Mouse (Mus musculus): ENCODE data around the gene Prkar2b.

The Prkar2b gene

DNA sequence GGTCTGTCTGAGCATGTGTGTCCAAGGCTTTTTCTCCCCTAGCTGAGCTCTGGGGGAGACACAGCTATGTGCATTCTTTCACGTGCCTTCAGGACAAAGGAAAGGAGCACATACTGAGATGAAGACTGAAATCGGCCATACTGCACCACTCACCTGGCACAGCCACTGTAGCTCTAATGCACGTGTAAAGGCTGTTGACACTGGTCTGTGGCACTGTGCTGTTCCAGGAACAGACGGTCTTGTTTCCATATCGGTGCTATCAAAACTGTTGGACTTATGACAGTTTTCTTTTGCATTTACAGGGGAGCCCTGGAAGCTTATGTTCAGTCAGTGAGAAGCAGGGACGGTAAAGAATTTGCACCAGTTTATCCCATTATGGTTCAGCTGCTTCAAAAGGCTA is 135.8 kb downstream of the Prkar2b start:
- H3K4me1 ChIP-seq (replicated peaks; ENCODE audit: low read depth, low read length) = peaks cover 25% of the 10 kb centered on the region
- no peaks in the 10 kb centered on the region for H3K9me3 ChIP-seq (ENCODE audit: low read length)
- H3K4me3 ChIP-seq (replicated peaks; ENCODE audit: low read length) = no peak overlapping the region
- no peaks in the 10 kb centered on the region for H3K27me3 ChIP-seq (ENCODE audit: insufficient read depth, low read length)
- peaks cover 80% of the 10 kb centered on the region for H3K36me3 ChIP-seq (ENCODE audit: insufficient read depth, low read length)
- no peak for TF ChIP-seq POU5F1 (IDR thresholded peaks at IDR 0.05; ENCODE audit: borderline replicate concordance, low read length)
- no peak for TF ChIP-seq NANOG (IDR thresholded peaks at IDR 0.05; ENCODE audit: borderline replicate concordance, low read length)
- TF ChIP-seq CTCF (conservative IDR thresholded peaks at IDR 0.05; ENCODE audit: low read length) = no peak

GRCm38 (mm10) chr12:31924135-31924534 is 137.0 kb downstream of the Prkar2b start:
- TF ChIP-seq CTCF (conservative IDR thresholded peaks at IDR 0.05; ENCODE audit: low read length) = no peak
- TF ChIP-seq POU5F1 (IDR thresholded peaks at IDR 0.05; ENCODE audit: borderline replicate concordance, low read length) = no peak
- no peak for TF ChIP-seq NANOG (IDR thresholded peaks at IDR 0.05; ENCODE audit: borderline replicate concordance, low read length)

GRCm38 (mm10) chr12:31920464-31921405 is 140.4 kb downstream of the Prkar2b start:
- H3K36me3 ChIP-seq (ENCODE audit: insufficient read depth, low read length) = peaks cover 48% of the 10 kb centered on the region
- no peaks in the 10 kb centered on the region for H3K27me3 ChIP-seq (ENCODE audit: insufficient read depth, low read length)
- H3K4me3 ChIP-seq (replicated peaks; ENCODE audit: low read length) = no peak overlapping the region
- TF ChIP-seq CTCF (conservative IDR thresholded peaks at IDR 0.05; ENCODE audit: low read length) (no peak), POU5F1 (IDR thresholded peaks at IDR 0.05; ENCODE audit: borderline replicate concordance, low read length) (no peak), NANOG (IDR thresholded peaks at IDR 0.05; ENCODE audit: borderline replicate concordance, low read length) (no peak)
- peaks cover 29% of the 10 kb centered on the region for H3K4me1 ChIP-seq (replicated peaks; ENCODE audit: low read depth, low read length)
- H3K9me3 ChIP-seq (ENCODE audit: low read length) = no peaks in the 10 kb centered on the region

More at GRCm38 (mm10) chr12:31924135-31924534, 137.0 kb downstream of the Prkar2b start:
- Histone ChIP-seq H3K4me1 (replicated peaks; ENCODE audit: low read depth, low read length) (peaks cover 25% of the 10 kb centered on the region), H3K4me3 (replicated peaks; ENCODE audit: low read length) (no peak overlapping the region), H3K36me3 (ENCODE audit: insufficient read depth, low read length) (peaks cover 77% of the 10 kb centered on the region), H3K9me3 (ENCODE audit: low read length) (no peaks in the 10 kb centered on the region), H3K27me3 (ENCODE audit: insufficient read depth, low read length) (no peaks in the 10 kb centered on the region)

- Histone ChIP-seq H3K36me3 (ENCODE audit: insufficient read depth, low read length) (peaks cover 26% of the 10 kb centered on the region), H3K4me3 (replicated peaks; ENCODE audit: low read length) (no peak overlapping the region), H3K9me3 (ENCODE audit: low read length) (no peaks in the 10 kb centered on the region), H3K4me1 (replicated peaks; ENCODE audit: low read depth, low read length) (peaks cover 12% of the 10 kb centered on the region; the same call in 1 of the 2 replicates), H3K27me3 (ENCODE audit: insufficient read depth, low read length) (no peaks in the 10 kb centered on the region)
- no peak for TF ChIP-seq NANOG (IDR thresholded peaks at IDR 0.05; ENCODE audit: borderline replicate concordance, low read length)
- no peak for TF ChIP-seq CTCF (conservative IDR thresholded peaks at IDR 0.05; ENCODE audit: low read length)
- TF ChIP-seq POU5F1 (IDR thresholded peaks at IDR 0.05; ENCODE audit: borderline replicate concordance, low read length) = no peak
These were observed 143.9 kb downstream of the Prkar2b start for GRCm38 (mm10) chr12:31917245-31917644.

DNA sequence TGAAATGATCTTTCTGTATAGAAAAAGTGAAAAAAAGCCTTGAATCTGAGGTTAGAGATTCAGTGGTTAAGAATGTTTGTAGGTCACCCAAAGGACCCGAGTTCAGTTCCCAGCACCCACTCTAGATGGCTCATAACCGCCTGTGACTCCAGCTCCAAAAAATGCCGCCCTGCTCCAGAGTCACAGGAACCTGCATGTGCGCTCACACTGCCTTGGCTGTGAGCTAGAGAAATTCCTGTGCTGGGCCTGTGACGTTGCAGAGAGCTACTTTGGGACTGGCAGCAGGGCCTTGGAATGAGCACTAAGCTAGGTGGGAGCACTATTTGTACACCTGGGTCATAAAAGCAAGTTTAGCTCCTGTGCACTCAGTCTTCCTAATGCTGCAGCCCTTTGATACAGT is 144.4 kb downstream of the Prkar2b start:
- Histone ChIP-seq H3K4me1 (replicated peaks; ENCODE audit: low read depth, low read length) (peaks cover 12% of the 10 kb centered on the region; the same call in 1 of the 2 replicates), H3K9me3 (ENCODE audit: low read length) (no peaks in the 10 kb centered on the region)
- TF ChIP-seq CTCF (conservative IDR thresholded peaks at IDR 0.05; ENCODE audit: low read length) (no peak), NANOG (IDR thresholded peaks at IDR 0.05; ENCODE audit: borderline replicate concordance, low read length) (no peak), POU5F1 (IDR thresholded peaks at IDR 0.05; ENCODE audit: borderline replicate concordance, low read length) (no peak)

GRCm38 (mm10) chr12:31913614-31914013 is 147.5 kb downstream of the Prkar2b start:
- TF ChIP-seq NANOG (IDR thresholded peaks at IDR 0.05; ENCODE audit: borderline replicate concordance, low read length) (no peak), CTCF (conservative IDR thresholded peaks at IDR 0.05; ENCODE audit: low read length) (no peak), POU5F1 (IDR thresholded peaks at IDR 0.05; ENCODE audit: borderline replicate concordance, low read length) (no peak)
- Histone ChIP-seq H3K27me3 (ENCODE audit: insufficient read depth, low read length) (no peaks in the 10 kb centered on the region), H3K4me3 (replicated peaks; ENCODE audit: low read length) (no peak overlapping the region), H3K36me3 (ENCODE audit: insufficient read depth, low read length) (0 out of 2 replicates have a peak, but pooled peaks cover under 1% of the 10 kb centered on the region), H3K9me3 (ENCODE audit: low read length) (no peaks in the 10 kb centered on the region), H3K4me1 (replicated peaks; ENCODE audit: low read depth, low read length) (peaks cover 12% of the 10 kb centered on the region; the same call in 1 of the 2 replicates)

More for the DNA sequence above, 144.4 kb downstream of the Prkar2b start:
- Histone ChIP-seq H3K4me3 (replicated peaks; ENCODE audit: low read length) (no peak overlapping the region), H3K27me3 (ENCODE audit: insufficient read depth, low read length) (no peaks in the 10 kb centered on the region), H3K36me3 (ENCODE audit: insufficient read depth, low read length) (peaks cover 22% of the 10 kb centered on the region)

DNA sequence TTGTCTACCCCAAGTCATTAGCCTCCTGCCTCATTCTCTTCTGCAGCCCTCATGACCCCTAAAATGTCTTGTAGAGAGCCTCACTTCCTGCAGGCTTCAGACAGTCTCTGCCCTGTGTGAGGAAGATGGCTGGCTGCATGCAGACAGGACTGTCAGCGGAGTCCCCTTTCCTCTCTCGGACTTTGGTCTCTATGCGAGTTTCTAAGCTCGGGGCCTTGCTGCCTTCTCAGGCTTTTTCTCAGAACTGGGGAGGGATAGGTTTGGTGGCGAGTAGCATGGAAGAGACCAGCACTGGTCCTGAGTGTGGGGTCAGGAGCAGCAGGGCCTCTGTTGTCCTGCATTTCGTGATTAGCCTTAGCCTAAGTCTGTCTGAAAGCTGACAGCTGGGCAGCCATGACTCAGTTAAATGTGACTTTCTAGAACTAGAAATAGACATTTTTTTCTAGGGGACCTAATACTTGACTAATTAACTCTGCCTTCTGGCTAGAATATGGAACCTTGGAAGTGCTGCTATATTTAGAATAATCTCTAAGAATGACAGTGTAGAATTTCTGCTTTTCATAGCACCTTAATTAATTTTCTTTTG is 148.0 kb downstream of the Prkar2b start:
- no peak for TF ChIP-seq POU5F1 (IDR thresholded peaks at IDR 0.05; ENCODE audit: borderline replicate concordance, low read length)
- TF ChIP-seq NANOG (IDR thresholded peaks at IDR 0.05; ENCODE audit: borderline replicate concordance, low read length) = no peak
- no peak for TF ChIP-seq CTCF (conservative IDR thresholded peaks at IDR 0.05; ENCODE audit: low read length)

More for the DNA sequence above, 148.0 kb downstream of the Prkar2b start:
- H3K36me3 ChIP-seq (ENCODE audit: insufficient read depth, low read length) = no peaks in the 10 kb centered on the region
- peaks cover 12% of the 10 kb centered on the region; the same call in 1 of the 2 replicates for H3K4me1 ChIP-seq (replicated peaks; ENCODE audit: low read depth, low read length)
- no peaks in the 10 kb centered on the region for H3K9me3 ChIP-seq (ENCODE audit: low read length)
- H3K27me3 ChIP-seq (ENCODE audit: insufficient read depth, low read length) = no peaks in the 10 kb centered on the region
- H3K4me3 ChIP-seq (replicated peaks; ENCODE audit: low read length) = no peak overlapping the region

Measured in E14TG2a.4 (cell line).